Mouse (Mus musculus) adrenal gland, adult 18-20 months (tissue): ENCODE measurements around the gene Hadhb. TPM values are rescaled to one million over a fixed set of nuclear protein-coding genes. Genes with fewer than 3 reads are reported as not detected.

Experiments
- DNase-seq, 2 experiments: peaks; one replicate each; pipeline ENCODE4 v3.0.0; 2021 to 2022; ENCODE audit warnings: low spot score in 2 of 2
- total RNA-seq, 2 experiments: library from RNA; stranded (reverse); gene quantifications; 1 replicate in 1 of 2; 2 replicates in 1 of 2; pipeline ENCODE4 v1.2.3; 2021

Gene Hadhb
- total RNA-seq, 2 experiments from 2014 or later, result 969 to 1,652 TPM

DNA sequence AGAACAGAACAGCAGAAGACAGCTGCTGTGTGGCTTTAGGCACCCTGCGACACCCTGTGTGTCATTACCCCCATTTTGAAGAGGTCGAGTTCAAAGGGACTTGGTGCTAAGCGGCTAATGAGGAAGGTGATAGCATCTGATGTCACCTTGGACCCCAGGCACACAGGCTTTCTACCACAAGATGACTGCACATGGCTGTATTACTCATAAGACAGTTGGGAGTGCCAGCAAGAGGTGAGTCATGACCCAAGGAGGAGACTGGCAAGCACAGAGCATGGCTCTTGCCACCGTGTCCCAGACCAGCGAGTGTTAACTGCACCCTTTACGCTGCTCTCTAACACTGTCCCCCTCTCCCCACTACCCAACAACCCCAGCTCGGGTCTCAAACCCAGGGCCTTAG, 28.3 kb upstream of the Hadhb start:
- no peak for DNase-seq

DNA sequence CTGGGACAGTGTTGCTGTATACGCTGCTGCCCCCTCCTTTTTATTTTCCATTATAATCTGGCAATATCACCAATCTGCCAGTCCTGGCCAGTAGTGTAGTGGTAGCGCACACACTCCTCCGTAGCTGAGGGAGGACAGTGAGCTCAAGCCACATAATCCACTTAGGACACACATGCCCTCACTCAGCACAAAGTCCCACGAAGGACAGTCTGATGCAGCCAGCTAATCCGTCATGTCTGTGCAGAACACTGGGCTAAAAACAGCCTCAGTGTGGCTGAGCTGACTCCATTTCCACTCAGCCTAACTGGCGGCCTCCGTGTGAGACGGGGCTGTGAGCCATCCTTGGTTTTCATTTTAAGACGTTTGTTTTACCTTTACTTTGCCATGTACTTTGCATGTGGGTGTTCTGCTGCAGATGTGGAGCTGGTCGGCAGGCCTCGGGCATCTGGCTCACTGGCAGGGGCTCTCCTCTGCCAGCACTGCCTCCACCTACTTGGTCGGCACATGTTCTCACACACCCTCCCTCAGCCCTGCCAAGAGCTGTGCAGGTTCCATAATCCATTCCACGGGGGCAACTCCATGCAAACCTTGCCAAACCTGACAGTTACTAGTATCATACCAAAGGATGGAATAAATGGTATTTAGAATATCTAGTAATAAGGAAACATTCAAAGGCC, 27.0 kb upstream of the Hadhb start:
- DNase-seq, result no peak

DNA sequence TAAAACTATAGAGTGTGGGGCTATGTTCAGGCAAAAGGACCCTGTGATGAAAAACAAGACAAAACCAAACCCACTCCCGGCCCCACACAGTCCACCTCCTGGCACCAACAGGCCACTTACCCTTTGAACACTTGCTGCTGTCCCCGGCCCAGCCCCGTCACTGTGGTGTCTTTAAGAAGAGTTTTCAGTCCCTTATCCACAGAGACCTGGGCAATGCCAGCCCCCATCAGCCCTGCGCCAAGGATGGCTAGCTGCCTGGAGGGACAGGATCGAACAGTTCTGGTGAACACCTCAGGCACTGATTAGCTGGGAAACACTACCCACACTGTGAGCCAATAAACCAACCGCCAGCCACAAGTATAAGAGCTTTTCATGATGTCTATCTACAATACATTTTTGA, 26.4 kb upstream of the Hadhb start:
- DNase-seq, result no peak

DNA sequence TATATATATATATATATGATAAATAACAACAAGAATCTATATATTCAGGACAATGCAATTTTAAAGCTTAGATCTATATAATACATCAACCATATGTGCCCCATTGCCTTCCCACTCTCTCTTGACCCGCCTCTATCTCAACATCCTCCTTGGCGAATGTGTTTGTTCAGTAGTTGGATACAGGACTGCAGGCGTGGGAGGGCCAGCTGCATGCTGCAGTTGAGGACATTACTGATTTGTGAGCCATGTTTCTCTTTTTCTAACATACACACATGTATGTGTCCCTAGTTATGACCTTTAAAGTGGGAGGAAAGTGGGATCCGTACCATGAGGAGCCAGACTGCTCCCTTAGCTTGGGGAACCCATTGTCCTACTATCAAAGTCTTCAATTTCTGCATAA, 23.8 kb upstream of the Hadhb start:
- DNase-seq, result no peak

DNA sequence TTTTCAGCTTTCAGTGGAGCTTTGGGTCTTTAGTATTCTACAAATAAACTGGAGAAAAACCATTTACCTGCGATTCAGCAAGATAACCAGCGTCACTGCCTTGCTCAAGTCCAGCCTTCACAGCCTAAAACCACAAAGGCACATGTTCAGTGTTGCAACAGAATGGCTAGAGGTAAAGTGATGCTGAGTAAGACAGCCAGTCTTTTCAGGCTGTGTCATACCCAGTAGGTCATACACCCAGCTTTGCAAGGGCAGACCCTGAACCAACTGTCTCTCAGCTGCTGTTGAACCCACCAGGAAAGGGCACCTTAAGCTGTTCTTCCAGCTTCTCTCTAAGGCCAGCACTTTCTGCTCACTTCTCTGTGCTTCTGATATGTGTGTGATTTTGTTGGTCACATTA, 22.9 kb upstream of the Hadhb start:
- no peak for DNase-seq

DNA sequence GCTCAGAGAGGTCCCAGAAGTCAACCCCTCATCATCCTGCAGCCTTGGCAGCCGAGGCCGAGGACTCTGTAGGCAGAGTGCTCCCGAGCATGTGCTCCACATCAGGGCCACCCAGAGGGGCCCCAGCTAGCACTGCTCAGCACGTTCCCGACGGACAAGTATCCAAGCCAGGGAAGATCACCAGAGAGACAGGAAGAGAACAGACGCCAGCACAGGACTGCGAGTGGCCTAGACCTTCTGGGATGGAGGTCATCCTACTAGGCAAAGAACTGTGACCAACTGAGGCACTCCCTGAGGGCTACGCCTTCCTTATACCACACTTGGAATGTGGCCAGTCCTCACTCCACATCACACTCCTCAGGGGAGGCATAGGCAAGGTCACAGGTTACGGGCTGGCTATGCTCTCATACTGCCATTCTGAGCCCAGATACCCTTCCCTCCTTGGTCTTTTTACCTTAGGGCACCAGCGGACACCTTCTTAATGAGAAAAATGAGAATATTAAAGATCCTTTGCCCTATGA, 19.3 kb upstream of the Hadhb start:
- no peak for DNase-seq

DNA sequence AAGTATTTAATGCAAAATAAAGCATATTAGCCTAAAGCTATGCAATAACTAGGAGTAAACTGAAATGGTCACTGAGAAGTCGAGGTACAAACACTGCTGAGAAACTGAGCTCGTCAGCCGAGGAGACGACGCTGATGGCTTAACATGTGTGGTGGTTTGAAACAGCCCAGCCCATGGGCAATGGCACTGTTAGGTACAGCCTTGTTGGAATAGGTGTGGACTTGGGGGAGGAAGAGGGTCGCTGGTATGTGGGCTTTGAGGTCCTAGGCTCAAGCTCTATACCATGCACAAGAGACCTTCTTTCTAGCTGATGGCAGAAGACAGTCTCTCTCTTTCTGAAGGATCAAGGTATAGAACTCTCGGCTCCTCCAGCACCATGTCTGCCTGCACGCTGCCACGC, 17.8 kb upstream of the Hadhb start:
- no peak for DNase-seq

DNA sequence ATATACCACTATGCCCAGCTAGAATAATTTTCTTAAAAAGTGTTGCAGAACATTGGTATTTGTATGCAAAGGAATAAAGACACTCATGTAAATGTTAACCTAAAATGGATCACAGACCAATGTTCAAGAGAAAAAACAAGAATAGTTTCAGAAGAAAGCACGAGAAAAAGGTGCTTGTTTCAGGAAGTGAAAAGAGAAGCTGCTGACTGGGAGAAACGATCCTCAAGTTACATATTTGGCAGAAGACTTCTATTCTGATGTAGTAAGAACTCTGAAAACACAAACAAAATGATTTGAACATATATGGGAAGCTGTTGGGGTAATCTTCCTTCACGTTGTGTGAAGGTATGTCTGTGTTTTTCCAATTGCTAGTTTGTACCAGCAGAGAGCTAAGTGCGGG, 16.9 kb upstream of the Hadhb start:
- no peak for DNase-seq

DNA sequence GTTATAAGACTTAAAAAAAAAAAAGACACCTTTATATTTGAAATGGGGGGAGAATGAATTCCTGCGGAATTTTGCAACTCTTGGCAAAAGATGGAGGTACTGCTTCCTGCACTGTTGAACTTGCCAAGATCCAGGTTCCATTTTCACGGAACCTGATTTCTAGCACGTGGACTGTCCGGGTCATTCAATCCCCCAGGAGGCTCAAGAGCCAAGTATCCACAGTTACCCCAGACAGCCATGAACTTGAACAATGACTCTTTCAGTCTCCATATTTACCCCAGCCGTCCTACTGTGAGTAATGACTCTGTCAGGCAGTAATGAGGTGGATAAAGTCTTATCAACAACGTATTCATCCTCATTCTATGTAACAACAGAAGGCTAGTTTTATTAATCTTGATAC, 8.5 kb upstream of the Hadhb start:
- DNase-seq, result no peak

DNA sequence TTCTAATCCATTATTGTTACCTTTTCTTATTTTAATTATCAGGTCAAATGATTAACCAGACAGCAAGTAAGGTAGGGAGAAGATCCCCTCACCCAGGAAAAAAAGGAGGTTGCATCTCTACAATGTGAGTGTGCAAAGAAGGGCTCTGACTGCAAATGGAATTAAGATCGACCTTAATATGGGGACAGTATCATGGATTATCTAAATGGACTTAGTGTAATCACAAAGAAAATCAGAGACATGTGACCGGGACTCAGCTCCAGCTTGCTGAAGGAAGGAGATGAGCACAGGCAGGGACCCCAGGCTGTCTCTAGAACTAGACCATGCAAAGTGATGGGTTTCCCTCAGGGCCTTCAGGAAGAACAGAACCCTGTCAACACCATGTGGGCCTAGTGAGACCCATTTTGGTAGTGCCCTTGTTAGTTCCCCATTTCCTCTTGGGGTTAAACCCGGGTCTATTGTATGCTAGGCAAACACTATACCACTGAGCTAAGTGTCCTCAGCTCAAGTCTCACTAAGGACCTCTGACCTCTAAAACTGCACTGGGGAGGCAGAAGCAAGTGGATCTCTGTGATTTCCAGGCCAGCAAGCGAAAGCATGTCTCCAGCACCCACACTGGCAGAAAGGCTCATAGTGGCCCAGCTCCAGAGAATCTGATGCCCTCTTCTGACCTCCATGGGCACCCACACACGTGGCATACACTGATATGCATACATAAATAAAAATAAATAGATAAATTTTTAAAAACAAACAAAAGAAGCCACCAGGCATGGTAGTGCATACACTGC, 6.7 kb upstream of the Hadhb start:
- DNase-seq, result no peak

DNA sequence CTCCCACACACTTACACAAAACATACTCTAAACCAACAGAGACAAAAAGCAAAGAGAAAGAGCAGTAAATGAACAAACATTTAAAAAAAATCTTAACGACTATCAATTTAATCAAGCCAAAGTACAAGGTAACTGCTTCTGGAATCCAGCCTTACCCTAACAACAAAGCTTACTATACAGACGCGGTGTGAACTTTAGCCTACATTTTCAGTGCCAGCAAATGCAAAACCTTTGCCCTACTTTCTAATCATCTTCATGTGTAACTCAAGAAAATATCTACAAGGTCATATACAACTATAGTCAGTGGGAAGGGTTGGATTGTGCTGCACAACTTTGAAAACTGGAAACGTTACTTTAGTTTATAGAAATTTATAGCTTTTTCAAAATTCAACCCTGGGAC, 3.0 kb upstream of the Hadhb start:
- no peak for DNase-seq

DNA sequence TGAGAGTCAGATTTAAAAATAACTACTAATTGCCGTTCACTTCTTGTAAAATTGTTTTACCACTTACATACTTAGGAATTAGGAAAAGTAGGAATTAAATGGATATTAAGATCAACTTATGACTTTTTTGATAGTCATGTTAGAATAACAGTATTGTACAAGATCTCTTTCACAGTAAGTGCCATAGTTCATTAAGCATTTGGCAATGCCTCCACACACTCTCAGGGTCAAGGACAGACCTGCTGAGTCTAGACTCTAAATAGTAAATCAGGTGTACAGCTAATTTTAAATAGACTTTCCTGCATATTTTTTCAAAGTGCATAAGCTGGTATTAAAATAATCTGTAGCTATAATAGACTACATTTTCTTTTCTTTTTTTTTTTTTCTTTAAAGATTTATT, 2.6 kb upstream of the Hadhb start:
- no peak for DNase-seq

DNA sequence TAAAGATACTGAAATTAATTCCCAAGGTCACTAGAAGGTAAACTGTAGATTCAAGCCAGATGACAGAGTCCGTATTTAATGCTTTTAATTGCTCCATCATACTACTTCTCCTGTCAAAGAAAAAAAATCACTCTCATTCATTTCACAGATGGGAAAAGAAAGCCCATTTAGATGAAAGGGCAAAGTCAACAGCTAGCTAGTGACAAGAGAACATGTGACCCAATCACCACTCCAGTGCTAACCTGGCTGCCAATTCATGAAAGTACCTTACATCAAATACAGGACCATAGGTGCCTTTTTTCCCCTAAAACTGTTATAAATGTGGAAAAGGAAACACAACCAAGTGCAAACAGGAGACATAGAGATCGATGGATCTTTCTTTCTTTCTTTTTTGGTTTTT, 1.8 kb upstream of the Hadhb start:
- no peak for DNase-seq

DNA sequence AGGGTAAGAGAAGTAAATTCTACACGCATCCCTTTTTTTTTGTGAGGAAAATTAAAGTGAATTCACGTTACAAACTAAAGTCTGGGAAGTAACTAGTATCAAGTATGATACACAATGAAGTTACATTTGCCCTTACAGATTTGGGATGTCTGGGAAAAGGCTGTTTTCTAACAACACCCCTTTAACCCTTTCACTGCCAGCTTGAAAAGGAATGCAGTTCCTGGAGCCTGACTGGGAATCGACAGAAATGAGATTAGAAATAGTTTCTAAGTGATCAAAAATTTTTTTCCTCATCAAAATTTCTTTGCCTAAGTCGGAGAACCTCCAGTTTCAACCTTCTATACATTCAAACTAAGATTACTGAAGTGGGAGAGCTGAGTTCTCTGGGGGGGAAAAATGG, 1.0 kb upstream of the Hadhb start:
- DNase-seq, result no peak

DNA sequence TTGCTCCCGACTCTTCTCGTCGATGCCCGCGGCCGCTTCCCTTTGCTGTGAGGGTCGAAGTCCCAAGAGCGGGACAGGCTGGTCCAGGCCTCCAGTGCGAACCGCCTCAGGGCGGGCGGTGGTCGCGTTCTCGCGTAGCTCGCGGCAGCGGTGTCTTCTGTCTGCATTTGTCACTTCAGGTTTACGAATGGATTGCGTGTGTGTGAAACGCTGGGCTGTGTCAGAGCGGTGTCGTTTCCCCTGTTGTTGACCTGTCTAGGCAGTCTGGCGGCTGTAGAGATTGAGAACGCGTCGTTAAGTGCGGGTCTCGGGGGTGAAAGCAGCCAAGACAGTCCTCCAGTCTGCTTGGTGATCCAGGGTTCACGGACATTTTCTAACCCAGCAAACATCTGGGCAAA, 346 bp downstream of the Hadhb start:
- DNase-seq, result peak; percentile 36 to 40

DNA sequence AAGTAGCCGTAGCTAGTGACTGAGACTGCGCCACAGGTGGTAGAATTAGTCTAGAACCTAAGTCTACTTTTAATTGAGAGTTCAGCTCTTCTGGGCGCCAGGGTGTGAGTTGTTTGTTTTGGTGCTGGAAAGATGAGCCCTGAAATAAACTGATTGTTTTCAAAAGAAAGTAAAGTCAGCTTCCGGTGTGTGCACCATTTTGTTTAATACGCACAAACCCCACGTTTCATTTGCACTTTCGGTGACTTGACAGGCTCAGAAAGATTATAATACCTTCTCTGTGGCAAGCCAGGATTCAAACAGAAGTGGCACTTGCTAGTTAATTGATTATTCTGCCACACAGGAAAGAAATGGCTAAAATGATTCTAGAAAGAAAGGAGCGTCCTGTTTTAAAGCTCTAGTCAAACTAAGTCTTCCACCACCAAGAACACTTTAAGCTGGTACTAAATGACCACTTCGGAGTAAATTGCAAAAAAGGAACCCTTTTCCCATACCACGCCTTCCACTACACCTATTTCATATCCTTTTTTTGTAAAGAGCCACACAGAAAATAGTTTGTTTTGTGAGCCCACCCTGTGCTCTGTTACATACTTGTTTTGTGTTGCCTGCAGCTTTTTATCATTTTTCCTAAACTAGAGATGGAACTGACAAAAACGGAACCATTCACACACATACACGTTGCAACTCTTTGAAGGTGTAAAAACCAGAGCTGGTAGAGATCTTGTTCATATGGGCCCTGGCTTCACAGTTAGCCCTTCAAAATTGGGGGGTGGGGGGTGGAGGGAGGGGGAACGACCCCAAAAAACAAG, 977 bp downstream of the Hadhb start:
- DNase-seq, result no peak

DNA sequence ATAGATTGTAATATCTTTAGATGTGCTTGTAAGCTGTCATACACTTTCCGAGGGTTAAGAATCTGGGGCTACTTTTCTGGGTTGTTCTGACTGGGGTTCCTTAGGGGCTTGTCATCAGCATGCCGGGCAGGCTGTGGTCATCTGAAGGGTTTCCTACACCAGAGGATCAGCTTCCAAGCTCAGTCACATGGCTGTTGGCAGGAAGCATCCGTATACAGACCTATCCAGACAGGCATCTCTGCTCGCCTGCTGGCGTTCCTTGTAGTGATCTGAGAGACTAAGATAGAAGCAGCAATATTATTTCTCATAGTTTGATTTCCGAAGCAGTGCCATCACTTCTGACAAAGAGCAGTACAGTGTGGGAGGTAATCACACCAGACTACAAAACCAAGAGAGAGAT, 4.6 kb downstream of the Hadhb start:
- no peak for DNase-seq

DNA sequence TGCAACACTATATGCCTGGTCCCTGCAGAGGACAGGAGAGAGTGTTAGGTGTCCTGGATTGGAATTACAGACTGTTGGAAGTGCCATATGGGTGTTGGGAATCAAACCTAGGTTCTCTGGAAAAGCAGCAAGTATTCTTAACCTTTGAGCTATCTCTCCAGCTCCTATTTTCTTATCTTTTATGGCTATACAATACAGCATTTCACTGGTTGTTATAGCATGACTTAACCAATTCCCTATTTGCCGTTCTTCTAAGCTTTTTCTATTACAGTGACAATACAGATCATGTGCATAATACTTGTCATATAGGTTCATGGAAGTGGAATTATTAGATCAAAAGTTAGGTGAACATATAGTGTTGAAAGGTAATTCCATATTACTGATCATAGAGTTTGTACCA, 6.8 kb downstream of the Hadhb start:
- no peak for DNase-seq

DNA sequence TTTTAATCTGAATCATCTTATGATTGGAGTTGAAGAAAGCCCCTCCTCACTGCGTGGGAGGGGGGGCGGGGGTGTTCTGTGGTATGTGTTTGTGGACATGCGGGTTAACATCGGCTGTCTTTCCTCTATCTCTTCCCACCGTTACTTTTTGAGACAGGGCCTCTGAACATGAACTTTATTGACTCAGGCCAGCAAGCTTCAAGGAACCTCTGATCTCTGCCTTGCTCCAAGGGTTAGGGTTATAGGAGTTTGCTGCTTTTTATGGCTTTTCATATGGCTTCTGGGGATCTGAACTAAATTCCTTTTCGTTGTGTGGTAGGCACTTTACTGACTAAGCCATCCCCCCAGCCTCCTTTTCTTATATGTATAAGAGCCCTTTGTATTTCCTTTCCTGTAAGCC, 7.3 kb downstream of the Hadhb start:
- DNase-seq, result no peak

DNA sequence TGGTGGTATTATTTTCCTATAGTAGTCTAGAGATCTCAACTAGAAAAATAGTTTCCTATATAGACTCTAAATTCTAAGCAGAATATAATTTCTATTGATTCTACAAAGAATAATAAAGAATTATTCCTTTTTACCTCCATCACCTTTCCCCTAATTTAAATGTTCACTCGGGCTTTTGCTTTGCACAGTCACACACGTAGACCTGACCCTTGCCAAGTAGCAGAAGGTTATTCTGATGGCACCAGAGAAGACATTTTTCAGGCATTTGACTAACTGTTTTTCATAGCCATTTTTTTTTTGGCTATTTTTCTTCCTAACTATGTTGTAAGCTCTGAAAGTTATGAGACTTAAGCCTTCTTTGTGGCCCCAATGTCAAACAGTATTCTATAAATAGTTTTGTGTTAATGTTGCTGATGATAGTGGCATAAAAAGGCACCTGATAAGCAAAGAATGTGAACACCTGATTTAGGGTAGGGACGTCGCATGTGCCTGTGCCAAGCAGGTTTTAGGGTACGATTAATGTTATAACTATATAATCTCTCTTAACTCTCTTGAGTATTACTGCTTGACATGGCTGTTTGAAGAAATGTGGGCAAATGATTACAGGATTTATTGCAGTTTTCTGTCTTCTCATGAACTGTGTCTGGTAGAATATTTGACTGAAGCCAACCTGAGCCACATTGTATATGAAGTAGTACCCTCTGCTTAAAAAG, 10.3 kb downstream of the Hadhb start:
- no peak for DNase-seq

DNA sequence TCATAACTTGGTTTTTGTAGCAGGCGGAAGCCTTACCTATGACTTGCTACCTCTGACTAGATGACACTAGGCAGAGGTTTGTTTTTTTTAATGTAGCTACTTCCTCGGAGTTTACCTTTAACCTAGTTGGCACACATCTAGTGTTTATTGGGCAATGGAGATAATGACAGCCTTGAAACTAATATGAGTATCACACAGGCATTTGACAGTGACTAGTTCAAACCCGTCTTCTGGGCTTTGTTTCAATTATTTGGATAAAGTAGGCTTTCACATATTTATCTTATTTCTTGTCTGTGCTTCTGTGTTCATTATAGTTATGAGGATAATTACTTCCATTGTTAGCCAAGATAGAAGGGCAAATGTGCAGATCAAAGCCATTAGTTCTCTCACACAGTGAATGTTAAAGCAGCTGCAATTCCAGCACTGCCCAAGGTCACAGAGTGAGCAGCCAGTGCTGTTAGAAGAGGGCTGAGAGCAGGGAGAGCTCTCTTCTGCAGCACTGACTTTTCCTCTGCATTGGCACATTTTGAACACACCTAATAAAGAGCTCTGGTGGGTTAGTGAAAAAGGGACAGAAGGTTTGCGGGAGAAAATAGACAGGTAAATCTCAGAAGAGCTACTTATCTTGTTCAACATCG, 15.4 kb downstream of the Hadhb start:
- no peak for DNase-seq
